Mouse (Mus musculus) limb, embryonic 10.5 days (tissue): ENCODE data around the gene Hnrnph1. TPM values are rescaled to one million over a fixed set of nuclear protein-coding genes. Genes with fewer than 3 reads are reported as not detected.
A peak's percentile ranks its signal among the peaks of the same experiment; 100 is the strongest.
"Not testable (repeated sequence)": the region's sequence is repeated elsewhere in the genome, so short reads cannot be mapped to it uniquely, and the experiment has no call there.

Experiments
- DNase-seq: peaks from one replicate; pipeline ENCODE4 v3.0.0-alpha.2; 2017; ENCODE audit warnings: low spot score
- H3K27ac ChIP-seq: fragments of 300-500 bp; sonication (generic); 2 replicates; pipeline ENCODE4 v1.5.1; 2016; ENCODE audit warnings: mild to moderate bottlenecking
- H3K27me3 ChIP-seq: fragments of 300-500 bp; sonication (generic); 2 replicates; pipeline ENCODE4 v1.6.1; 2016; ENCODE audit warnings: low read depth, mild to moderate bottlenecking; ENCODE audit not compliant: poor library complexity, severe bottlenecking
- H3K36me3 ChIP-seq: fragments of 300-500 bp; sonication (generic); 2 replicates; pipeline ENCODE4 v1.6.1; 2016; ENCODE audit warnings: mild to moderate bottlenecking, moderate library complexity
- H3K4me1 ChIP-seq: fragments of 300-500 bp; sonication (generic); 2 replicates; pipeline ENCODE4 v1.6.1; 2016
- H3K4me3 ChIP-seq: fragments of 300-500 bp; sonication (generic); 2 replicates; pipeline ENCODE4 v1.5.1; 2016; ENCODE audit warnings: mild to moderate bottlenecking, moderate library complexity
- H3K9me3 ChIP-seq: fragments of 300-500 bp; sonication (generic); replicated peaks from 2 replicates; pipeline ENCODE4 v1.6.1; 2016; ENCODE audit warnings: mild to moderate bottlenecking
- WGBS: fragments of 180-500 bp; shearing (Covaris S2); methylation state at CpG from one replicate; pipeline ENCODE4 v1.1.7; 2016; 5-methylcytosine and 5-hydroxymethylcytosine counted together
- polyA plus RNA-seq: library from polyadenylated mRNA; unstranded; fragments of >200 nt; fragmentation: Nextera tagmentation; extraction: Ambion mirVana; gene quantifications from 2 replicates; pipeline ENCODE4 v1.2.1, GENCODE M21; 2016

Hnrnph1 gene
- polyA plus RNA-seq, 1 experiment from 2014 or later, result 668 TPM

DNA sequence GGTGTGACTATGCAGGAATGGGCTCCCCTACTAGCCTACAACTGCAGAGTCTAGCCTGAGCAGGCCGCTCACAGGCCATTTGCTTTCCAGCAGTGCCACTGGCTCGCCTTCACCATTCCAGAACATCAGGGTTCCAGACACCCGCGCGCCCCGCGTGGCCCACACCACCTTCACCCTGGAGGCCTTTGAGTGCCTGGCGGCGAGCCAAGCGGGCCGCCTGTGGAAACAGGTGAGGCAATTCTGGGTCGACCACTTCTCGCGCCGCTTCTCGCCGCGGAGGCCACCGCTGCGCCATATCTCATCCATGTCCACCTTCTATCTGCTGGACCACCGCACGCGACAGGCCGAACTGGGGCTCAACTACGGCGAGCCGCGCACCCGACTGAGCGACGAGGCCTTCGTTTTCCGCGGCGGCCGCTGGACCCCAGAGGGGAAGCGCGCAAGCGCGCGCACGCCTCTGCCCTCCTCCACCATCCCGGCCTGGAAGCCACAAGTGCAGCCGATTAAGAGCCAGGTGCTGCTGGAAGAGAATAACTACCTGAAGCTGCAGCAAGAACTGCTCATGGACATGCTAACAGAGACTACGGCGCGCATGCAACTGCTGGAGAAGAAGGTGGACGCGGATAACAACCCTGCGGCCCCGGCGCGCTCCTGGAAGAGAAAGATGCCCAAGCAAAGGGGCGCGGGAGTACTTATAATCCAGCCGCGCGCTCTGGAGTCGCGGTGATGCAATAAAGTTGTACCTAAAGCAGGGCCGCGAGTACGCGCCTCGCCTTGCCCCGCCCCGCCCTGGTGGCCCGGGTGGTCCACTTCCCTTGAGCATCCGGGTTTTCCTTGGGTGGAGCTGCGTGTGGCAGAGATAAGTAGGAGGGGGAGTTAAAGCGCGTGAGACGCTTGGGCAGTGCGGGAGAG is 17.6 kb upstream of the Hnrnph1 start:
- H3K4me1 ChIP-seq, result peaks cover 14% of the 10 kb centered on the region
- H3K9me3 ChIP-seq, result no peaks in the 10 kb centered on the region
- H3K27me3 ChIP-seq, result peaks cover 58% of the 10 kb centered on the region
- peak overlapping the region; percentile 66 for H3K4me3 ChIP-seq
- DNase-seq, result peak; percentile 79
- no peaks in the 10 kb centered on the region for H3K36me3 ChIP-seq
- H3K27ac ChIP-seq, result peak overlapping the region; percentile 84
- 2% methylated on average over 74 of the region's 74 CpGs for WGBS

GRCm38 (mm10) chr11:50361282-50361681 is 15.5 kb upstream of the Hnrnph1 start:
- 81% methylated on average over 1 of the region's 1 CpGs for WGBS

DNA sequence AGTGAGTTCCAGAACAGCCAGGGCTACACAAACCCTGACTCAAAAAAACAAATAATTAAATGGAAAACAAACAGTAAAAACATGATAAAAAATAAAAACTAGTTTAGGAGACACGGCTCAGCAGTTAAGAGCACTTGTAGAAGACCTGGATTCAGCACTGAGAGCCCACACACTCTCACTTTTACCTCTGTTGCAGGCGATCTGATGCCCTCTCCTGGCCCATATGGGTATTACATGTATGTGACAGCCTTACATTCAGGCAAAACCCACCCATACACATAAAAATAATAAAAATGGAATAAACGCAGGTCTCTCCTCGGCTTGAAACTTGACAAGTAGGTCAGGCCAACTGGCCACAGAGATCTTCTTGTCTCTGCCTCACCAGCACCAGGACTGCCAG is 12.2 kb upstream of the Hnrnph1 start:
- peak; percentile 72 for DNase-seq
- 17% methylated on average over 4 of the region's 4 CpGs for WGBS
- H3K4me3 ChIP-seq, result no peak overlapping the region
- peaks cover 6% of the 10 kb centered on the region for H3K4me1 ChIP-seq
- H3K27ac ChIP-seq, result no peak overlapping the region
- H3K36me3 ChIP-seq, result no peaks in the 10 kb centered on the region
- peaks cover 28% of the 10 kb centered on the region for H3K27me3 ChIP-seq
- no peaks in the 10 kb centered on the region for H3K9me3 ChIP-seq

More at GRCm38 (mm10) chr11:50361282-50361681, 15.5 kb upstream of the Hnrnph1 start:
- H3K9me3 ChIP-seq, H3K36me3 ChIP-seq, H3K4me3 ChIP-seq, DNase-seq, H3K27ac ChIP-seq: not testable (repeated sequence)
- Histone ChIP-seq H3K27me3 (peaks cover 58% of the 10 kb centered on the region), H3K4me1 (peaks cover 14% of the 10 kb centered on the region)

- DNase-seq, result no peak
- Histone ChIP-seq H3K27me3 (peaks cover 20% of the 10 kb centered on the region), H3K4me1 (peaks cover 4% of the 10 kb centered on the region; the same call in 1 of the 2 replicates), H3K27ac (no peak overlapping the region), H3K36me3 (no peaks in the 10 kb centered on the region), H3K9me3 (no peaks in the 10 kb centered on the region), H3K4me3 (no peak overlapping the region)
Observed at GRCm38 (mm10) chr11:50365322-50365721, 11.5 kb upstream of the Hnrnph1 start.

GRCm38 (mm10) chr11:50367531-50367930 is 9.3 kb upstream of the Hnrnph1 start:
- no peaks in the 10 kb centered on the region for H3K27me3 ChIP-seq
- no peak for DNase-seq
- 94% methylated on average over 9 of the region's 9 CpGs for WGBS
- no peaks in the 10 kb centered on the region for H3K36me3 ChIP-seq
- peaks cover 13% of the 10 kb centered on the region for H3K4me1 ChIP-seq
- no peak overlapping the region for H3K27ac ChIP-seq
- H3K9me3 ChIP-seq, result no peaks in the 10 kb centered on the region
- H3K4me3 ChIP-seq, result no peak overlapping the region

DNA sequence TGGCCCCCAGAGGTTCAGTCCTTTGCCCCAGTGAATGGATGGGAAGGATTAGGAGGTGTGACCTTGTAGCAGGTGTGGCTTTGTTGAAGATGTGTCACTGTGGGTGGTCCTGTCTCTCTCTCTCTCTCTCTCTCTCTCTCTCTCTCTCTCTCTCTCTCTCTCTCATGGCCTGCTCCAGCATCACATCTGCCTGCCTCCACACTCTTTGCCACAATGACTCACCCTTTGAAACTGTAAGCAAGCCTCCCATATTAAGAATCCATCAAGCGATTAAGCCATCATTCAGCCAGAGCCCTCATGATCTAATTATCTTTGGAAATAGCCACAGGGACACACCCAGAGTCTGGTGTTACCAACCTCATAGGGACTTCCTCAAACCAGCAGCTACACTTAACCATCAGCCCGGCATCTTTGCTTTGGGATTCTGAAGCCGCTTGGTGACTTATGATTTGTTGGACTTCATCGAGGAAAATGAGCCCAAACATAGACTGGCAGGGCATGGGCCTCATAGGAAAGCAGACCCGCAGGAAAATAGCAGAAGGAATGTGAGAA is 7.4 kb upstream of the Hnrnph1 start:
- Histone ChIP-seq H3K9me3 (no peaks in the 10 kb centered on the region), H3K4me1 (peaks cover 9% of the 10 kb centered on the region), H3K36me3 (no peaks in the 10 kb centered on the region), H3K27me3 (no peaks in the 10 kb centered on the region), H3K27ac (no peak overlapping the region), H3K4me3 (no peak overlapping the region)
- WGBS, result 93% methylated on average over 5 of the region's 5 CpGs
- no peak for DNase-seq

DNA sequence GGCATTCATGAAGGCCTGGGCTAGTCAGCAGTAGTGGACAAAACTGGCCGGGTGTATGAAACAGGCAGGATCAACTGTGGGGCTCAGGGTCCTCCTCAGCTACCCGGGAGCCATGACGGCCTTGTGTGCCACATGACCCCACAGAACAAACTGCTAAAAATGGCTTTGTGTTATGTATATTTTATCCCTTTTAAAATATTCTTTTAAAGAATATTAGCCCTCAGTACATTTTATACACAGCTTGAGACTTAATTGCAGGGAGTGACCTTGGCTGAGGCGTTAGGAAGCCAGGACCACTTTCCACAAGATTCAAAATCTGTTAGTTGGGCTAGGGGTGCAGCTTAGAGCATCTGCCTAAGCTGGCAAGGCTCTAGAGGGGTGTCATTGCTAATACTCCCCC is 5.8 kb upstream of the Hnrnph1 start:
- H3K36me3 ChIP-seq, result no peaks in the 10 kb centered on the region
- peaks cover 9% of the 10 kb centered on the region for H3K4me1 ChIP-seq
- no peak for DNase-seq
- H3K4me3 ChIP-seq, result peak overlapping the region; percentile 46; the same call in 1 of the 2 replicates
- 72% methylated on average over 4 of the region's 4 CpGs for WGBS
- no peaks in the 10 kb centered on the region for H3K9me3 ChIP-seq
- H3K27ac ChIP-seq, result peak overlapping the region; percentile 82
- no peaks in the 10 kb centered on the region for H3K27me3 ChIP-seq

DNA sequence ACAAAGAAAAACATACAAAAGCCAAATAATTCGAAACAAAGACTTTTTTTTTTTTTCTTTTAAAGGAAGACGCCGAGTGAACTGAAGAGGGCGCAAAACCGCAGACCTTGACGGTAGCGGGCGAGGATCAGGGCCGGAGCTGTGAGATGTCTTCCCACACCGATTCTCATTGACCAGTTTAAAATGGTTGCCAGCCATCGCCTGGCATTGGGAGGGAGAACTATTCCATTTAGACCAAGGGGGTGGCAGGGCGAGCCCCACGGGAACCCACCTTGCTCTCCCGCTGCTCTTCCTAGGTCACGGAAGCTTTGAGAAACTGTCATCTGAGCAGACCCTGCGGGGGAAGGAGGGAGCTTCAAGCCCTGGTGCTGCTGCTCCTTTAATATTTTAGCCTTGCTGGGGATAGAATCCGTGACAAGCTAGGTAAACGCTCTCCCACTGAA is 5.4 kb upstream of the Hnrnph1 start:
- H3K27ac ChIP-seq, result peak overlapping the region; percentile 82
- peak; percentile 80 for DNase-seq
- H3K27me3 ChIP-seq, result no peaks in the 10 kb centered on the region
- 3% methylated on average over 18 of the region's 18 CpGs for WGBS
- H3K4me3 ChIP-seq, result peak overlapping the region; percentile 46
- peaks cover 14% of the 10 kb centered on the region for H3K4me1 ChIP-seq
- no peaks in the 10 kb centered on the region for H3K9me3 ChIP-seq
- no peaks in the 10 kb centered on the region for H3K36me3 ChIP-seq

DNA sequence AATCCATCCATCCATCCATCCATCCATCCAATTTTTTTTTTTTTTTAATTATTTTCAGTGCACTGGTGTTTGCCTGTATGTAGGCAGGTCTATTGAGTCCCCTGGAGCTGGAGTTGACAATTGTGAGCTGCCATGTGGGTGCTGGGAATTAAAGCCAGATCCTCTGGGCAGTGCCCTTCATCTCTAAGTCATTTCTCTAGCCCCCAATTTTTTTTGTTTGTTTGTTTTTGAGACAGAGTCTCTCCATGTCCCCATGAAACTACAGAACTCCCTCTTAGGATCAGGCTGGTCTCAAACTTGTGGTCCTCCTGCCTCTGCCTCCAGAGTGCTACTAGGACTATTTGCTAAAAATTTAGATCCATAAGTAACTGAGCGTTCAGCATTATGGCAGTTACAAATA is 4.9 kb upstream of the Hnrnph1 start:
- no peak overlapping the region for H3K4me3 ChIP-seq
- peak overlapping the region; percentile 82; the same call in 1 of the 2 replicates for H3K27ac ChIP-seq
- no peaks in the 10 kb centered on the region for H3K9me3 ChIP-seq
- DNase-seq, result no peak
- WGBS, result 96% methylated on average over 1 of the region's 1 CpGs
- H3K4me1 ChIP-seq, result peaks cover 18% of the 10 kb centered on the region
- no peaks in the 10 kb centered on the region for H3K27me3 ChIP-seq
- no peaks in the 10 kb centered on the region for H3K36me3 ChIP-seq

DNA sequence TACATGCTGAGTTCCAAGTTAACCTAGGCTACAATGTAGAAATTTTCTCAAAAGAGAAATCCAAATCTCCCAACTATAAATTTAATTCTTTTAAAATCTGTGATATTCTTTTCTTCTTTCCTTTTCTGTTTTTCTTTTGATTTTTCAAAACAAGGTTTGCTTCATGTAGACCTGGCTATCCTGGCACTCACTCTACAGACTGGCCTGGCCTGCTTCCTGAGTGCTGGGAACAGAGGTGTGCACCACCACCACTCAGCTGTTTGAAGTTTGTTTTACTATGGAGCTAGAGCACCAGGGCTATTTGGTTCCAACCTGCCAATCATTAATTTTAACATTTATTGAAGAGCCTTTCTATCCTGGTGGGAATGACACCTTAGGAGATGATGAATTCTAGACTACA is 3.7 kb upstream of the Hnrnph1 start:
- peaks cover 18% of the 10 kb centered on the region for H3K4me1 ChIP-seq
- H3K4me3 ChIP-seq, result no peak overlapping the region
- H3K27ac ChIP-seq, result no peak overlapping the region
- H3K27me3 ChIP-seq, result no peaks in the 10 kb centered on the region
- no peaks in the 10 kb centered on the region for H3K9me3 ChIP-seq
- H3K36me3 ChIP-seq, result no peaks in the 10 kb centered on the region
- DNase-seq, result no peak

DNA sequence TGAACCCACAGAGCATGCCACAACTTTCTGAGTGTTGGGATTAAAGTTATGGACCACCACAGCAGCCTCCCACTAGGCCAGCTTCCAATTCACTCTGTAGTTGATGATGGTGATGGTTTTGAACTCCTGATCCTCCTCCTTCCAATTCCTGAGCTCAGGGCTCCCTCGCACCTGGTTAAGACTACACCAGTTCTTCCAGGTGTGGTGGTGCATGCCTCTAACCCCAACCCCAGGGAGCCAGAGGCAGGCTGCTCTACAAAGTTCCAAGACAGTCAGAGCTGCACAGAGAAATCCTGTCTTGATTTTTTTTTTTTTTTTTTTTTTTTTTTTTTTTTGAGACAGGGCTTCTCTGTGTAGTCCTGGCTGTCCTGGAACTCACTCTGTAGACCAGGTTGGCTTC is 3.2 kb upstream of the Hnrnph1 start:
- Histone ChIP-seq H3K4me3 (no peak overlapping the region), H3K27ac (no peak overlapping the region), H3K9me3 (no peaks in the 10 kb centered on the region), H3K36me3 (peaks cover 3% of the 10 kb centered on the region), H3K4me1 (peaks cover 18% of the 10 kb centered on the region), H3K27me3 (no peaks in the 10 kb centered on the region)
- WGBS, result 97% methylated on average over 1 of the region's 1 CpGs
- DNase-seq, result no peak

DNA sequence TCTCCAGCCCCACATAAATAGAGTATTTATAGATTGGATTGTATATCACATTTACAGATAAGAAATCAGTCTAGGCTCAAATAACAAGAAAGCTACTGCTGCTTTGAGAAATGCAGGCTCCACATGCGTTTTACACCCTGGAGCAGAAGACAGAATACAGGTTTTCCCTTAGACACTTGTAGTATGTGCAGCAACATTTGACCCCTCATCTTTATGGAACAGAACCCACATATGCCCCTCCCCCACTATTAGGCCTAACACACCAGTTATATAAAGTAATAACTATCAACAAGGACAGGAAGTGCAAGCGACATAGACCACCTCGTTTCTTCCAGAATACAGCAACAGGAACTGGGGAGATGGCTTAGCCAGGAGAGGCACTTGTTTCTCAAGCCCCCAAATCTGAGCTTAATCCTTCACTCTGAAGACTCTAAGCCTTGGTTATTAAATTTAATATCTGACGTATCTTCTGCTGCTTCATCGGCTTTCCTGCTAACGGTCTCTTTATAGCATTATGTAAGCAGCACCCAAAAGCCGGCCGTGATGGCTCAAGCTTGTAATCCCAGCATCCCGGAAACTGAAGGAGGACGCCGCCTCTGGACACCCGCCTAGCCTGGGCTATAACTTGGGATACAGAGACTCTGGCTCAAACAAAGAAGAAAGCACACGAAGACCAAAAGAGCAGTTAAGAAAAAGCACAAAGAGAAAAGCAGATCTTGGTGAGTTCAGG is 2.3 kb upstream of the Hnrnph1 start:
- no peak for DNase-seq
- no peak overlapping the region for H3K4me3 ChIP-seq
- no peak overlapping the region for H3K27ac ChIP-seq
- H3K9me3 ChIP-seq, result no peaks in the 10 kb centered on the region
- H3K36me3 ChIP-seq, result peaks cover 11% of the 10 kb centered on the region
- WGBS, result 90% methylated on average over 13 of the region's 13 CpGs
- H3K4me1 ChIP-seq, result peaks cover 21% of the 10 kb centered on the region
- no peaks in the 10 kb centered on the region for H3K27me3 ChIP-seq

- Histone ChIP-seq H3K4me3 (no peak overlapping the region), H3K9me3 (no peaks in the 10 kb centered on the region), H3K27me3 (no peaks in the 10 kb centered on the region), H3K27ac (no peak overlapping the region), H3K36me3 (peaks cover 21% of the 10 kb centered on the region), H3K4me1 (peaks cover 29% of the 10 kb centered on the region)
- 88% methylated on average over 5 of the region's 5 CpGs for WGBS
- DNase-seq, result no peak
Observed at GRCm38 (mm10) chr11:50375421-50375820, 1.4 kb upstream of the Hnrnph1 start.
